Mouse (Mus musculus) neural tube, embryonic 13.5 days (tissue): ENCODE measurements at regions not wholly inside any gene's neighbourhood (a gene's known extent, or its start where the extent isn't known, plus 50 kb on each side); places are given as distances from the start of the nearest gene placed in this dataset.

Experiments used
- ATAC-seq: fragments of 200-750 bp; cut with Nextera tagmentation; 2 replicates; pipeline ENCODE4 v1.8.0; 2017; ENCODE audit warnings: low read depth, mild to moderate bottlenecking, moderate TSS enrichment, moderate library complexity
- H3K27ac ChIP-seq: fragments of 300-500 bp; sonication (generic); replicated peaks from 2 replicates; pipeline ENCODE4 v1.5.1; 2015; ENCODE audit warnings: moderate library complexity, mild to moderate bottlenecking, inconsistent platforms
- H3K27me3 ChIP-seq: fragments of 300-500 bp; sonication (generic); 2 replicates; pipeline ENCODE4 v1.6.1; 2015; ENCODE audit warnings: mild to moderate bottlenecking, inconsistent platforms
- H3K36me3 ChIP-seq: fragments of 300-500 bp; sonication (generic); 2 replicates; pipeline ENCODE4 v1.6.1; 2015; ENCODE audit warnings: mild to moderate bottlenecking, inconsistent platforms
- H3K4me1 ChIP-seq: fragments of 300-500 bp; sonication (generic); replicated peaks from 2 replicates; pipeline ENCODE4 v1.6.1; 2015; ENCODE audit warnings: inconsistent platforms
- H3K4me2 ChIP-seq: fragments of 300-500 bp; sonication (generic); 2 replicates; pipeline ENCODE4 v1.6.1; 2015; ENCODE audit warnings: inconsistent platforms, mild to moderate bottlenecking, moderate library complexity
- H3K4me3 ChIP-seq: fragments of 300-500 bp; sonication (generic); 2 replicates; pipeline ENCODE4 v1.5.1; 2015; ENCODE audit warnings: mild to moderate bottlenecking, inconsistent platforms
- H3K9ac ChIP-seq: fragments of 300-500 bp; sonication (generic); 2 replicates; pipeline ENCODE4 v1.6.1; 2015; ENCODE audit warnings: moderate library complexity, mild to moderate bottlenecking, inconsistent platforms
- H3K9me3 ChIP-seq: fragments of 300-500 bp; sonication (generic); 2 replicates; pipeline ENCODE4 v1.6.1; 2016; ENCODE audit warnings: inconsistent platforms
- WGBS: fragments of 180-500 bp; shearing (Covaris S2); methylation state at CpG from one replicate; pipeline ENCODE4 v1.1.7; 2015; 5-methylcytosine and 5-hydroxymethylcytosine counted together

DNA sequence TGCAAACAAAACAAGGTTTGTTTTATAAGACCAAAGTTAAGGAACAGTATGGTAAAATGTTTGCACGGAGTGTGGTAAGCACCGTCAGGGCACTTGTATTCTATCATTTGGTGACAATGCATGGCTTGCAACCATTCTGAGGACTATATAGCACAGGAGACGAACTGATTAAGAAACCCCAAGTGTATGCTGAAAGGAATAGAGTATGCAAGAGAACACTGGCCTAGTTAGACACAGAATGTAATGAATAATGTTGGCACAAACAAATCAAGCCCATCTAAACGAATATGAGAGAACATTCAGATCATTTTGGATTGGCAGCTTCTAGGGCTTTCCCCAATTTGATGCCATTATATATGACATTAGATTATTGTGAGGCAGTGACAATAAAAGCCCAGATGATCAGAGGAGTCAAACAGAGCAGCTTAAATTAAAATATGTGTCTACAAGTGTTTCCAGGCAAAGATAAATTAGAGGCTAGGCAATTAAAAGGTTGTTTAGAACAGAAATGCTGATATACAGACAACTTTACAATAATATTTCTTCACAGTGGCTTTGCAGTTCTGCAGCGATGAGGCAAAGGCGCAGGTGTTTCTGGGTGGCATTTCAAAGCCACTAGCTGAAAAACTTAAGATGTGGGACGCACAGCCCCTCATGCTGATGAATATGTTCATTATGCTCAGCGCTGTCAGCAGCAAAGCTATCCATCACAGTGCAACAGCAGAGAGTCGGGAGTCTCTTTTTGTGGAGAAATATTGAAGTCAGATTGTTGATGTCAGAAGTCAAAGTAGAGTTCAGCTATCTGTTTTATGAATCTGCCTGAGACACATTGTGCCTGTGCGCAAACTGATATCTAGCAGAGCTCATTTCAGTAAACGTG, 456.9 kb downstream of the Prkd1 start:
- peaks cover 19% of the 10 kb centered on the region for H3K4me1 ChIP-seq
- ATAC-seq = peak; percentile 50; the same call in 1 of the 2 replicates
- no peak overlapping the region for H3K4me2 ChIP-seq
- no peaks in the 10 kb centered on the region for H3K36me3 ChIP-seq
- WGBS = 41% methylated on average over 11 of the region's 11 CpGs
- no peak overlapping the region for H3K4me3 ChIP-seq
- no peaks in the 10 kb centered on the region for H3K9me3 ChIP-seq
- H3K27ac ChIP-seq = no peak overlapping the region
- H3K27me3 ChIP-seq = no peaks in the 10 kb centered on the region
- no peak overlapping the region for H3K9ac ChIP-seq

GRCm38 (mm10) chr12:50193501-50193900, 455.4 kb downstream of the Prkd1 start:
- ATAC-seq = no peak
- Histone ChIP-seq H3K36me3 (no peaks in the 10 kb centered on the region), H3K9ac (no peak overlapping the region), H3K27ac (no peak overlapping the region), H3K4me1 (peaks cover 19% of the 10 kb centered on the region), H3K27me3 (no peaks in the 10 kb centered on the region), H3K4me3 (no peak overlapping the region), H3K9me3 (no peaks in the 10 kb centered on the region), H3K4me2 (no peak overlapping the region)
- WGBS = 60% methylated on average over 3 of the region's 3 CpGs

DNA sequence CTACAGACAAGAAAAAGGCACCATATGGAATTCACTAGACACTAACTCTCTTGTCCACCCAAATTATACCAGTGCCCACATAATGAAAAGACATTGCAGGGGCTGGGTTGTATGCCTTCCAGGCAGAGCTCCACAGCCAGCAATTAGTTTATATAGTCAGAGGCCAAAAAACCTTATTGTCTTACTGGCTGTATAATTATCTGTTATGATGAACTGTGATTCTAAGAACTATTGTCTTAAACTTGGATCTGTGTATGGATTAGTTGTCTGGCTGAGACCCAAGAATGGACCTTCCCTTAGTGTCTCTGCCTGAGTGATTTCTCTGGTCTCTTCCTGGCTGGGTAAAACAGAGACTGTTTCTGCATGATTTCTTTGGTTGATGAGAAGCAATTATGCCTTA, 454.2 kb downstream of the Prkd1 start:
- Histone ChIP-seq H3K27ac (no peak overlapping the region), H3K27me3 (no peaks in the 10 kb centered on the region), H3K9me3 (no peaks in the 10 kb centered on the region), H3K4me1 (peaks cover 19% of the 10 kb centered on the region), H3K36me3 (no peaks in the 10 kb centered on the region), H3K4me2 (no peak overlapping the region), H3K4me3 (no peak overlapping the region), H3K9ac (no peak overlapping the region)
- ATAC-seq = no peak

DNA sequence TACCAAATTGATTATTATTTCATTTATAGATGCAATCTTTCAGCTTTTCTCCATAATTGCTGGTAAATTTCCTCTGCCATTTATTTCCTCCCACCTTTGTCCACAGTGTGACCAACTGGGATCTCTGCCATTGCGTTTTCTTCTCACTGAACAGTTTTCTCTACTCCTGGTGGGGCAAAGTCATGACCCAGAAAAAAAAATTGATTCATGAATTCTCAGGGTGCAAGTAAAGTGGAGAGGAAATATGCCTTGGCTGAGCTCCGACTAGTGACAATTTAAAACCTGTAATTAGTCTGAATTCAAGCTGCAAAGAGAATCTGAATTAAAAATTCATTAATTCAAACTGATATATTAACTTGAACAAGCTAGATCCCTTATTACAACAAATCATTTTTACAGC, 452.6 kb downstream of the Prkd1 start:
- no peak for ATAC-seq
- WGBS = 33% methylated on average over 2 of the region's 2 CpGs
- H3K9ac ChIP-seq = no peak overlapping the region
- H3K4me2 ChIP-seq = no peak overlapping the region
- peaks cover 14% of the 10 kb centered on the region for H3K4me1 ChIP-seq
- no peaks in the 10 kb centered on the region for H3K36me3 ChIP-seq
- H3K27ac ChIP-seq = no peak overlapping the region
- no peak overlapping the region for H3K4me3 ChIP-seq
- H3K27me3 ChIP-seq = no peaks in the 10 kb centered on the region
- no peaks in the 10 kb centered on the region for H3K9me3 ChIP-seq

- Histone ChIP-seq H3K27ac (no peak overlapping the region), H3K9me3 (no peaks in the 10 kb centered on the region), H3K27me3 (no peaks in the 10 kb centered on the region), H3K9ac (no peak overlapping the region), H3K36me3 (no peaks in the 10 kb centered on the region), H3K4me3 (no peak overlapping the region), H3K4me1 (no peaks in the 10 kb centered on the region), H3K4me2 (no peak overlapping the region)
- WGBS = 98% methylated on average over 1 of the region's 1 CpGs
- ATAC-seq = no peak
Measured at GRCm38 (mm10) chr12:50241139-50241538, 407.8 kb downstream of the Prkd1 start.

DNA sequence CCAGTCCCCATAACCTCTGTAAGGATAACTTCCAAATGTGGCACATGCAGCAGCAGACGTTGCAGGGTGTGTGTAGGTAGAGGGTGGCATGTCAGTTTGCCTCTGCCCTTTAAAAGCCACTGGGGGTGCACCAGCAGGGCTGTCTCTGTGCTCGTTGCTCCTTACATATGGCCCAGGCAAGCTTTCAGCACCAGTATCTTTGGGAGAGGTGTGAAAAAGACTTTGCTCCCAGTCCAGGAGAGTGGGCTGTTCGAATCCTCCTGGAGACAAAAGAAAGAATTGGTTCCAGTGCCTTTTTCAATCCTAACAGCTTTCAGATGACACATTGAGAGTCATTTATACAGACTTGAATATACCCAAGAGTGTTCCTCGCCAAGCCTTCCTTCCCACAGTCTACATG, 390.0 kb downstream of the Prkd1 start:
- 79% methylated on average over 4 of the region's 4 CpGs for WGBS
- Histone ChIP-seq H3K9ac (no peak overlapping the region), H3K36me3 (no peaks in the 10 kb centered on the region), H3K4me2 (no peak overlapping the region), H3K27ac (no peak overlapping the region), H3K4me1 (no peaks in the 10 kb centered on the region), H3K4me3 (no peak overlapping the region), H3K27me3 (no peaks in the 10 kb centered on the region), H3K9me3 (no peaks in the 10 kb centered on the region)
- no peak for ATAC-seq

- ATAC-seq = no peak
- H3K4me2 ChIP-seq = no peak overlapping the region
- 72% methylated on average over 4 of the region's 4 CpGs for WGBS
- no peaks in the 10 kb centered on the region for H3K36me3 ChIP-seq
- H3K9ac ChIP-seq = no peak overlapping the region
- no peaks in the 10 kb centered on the region for H3K4me1 ChIP-seq
- H3K9me3 ChIP-seq = no peaks in the 10 kb centered on the region
- H3K27me3 ChIP-seq = no peaks in the 10 kb centered on the region
- H3K27ac ChIP-seq = no peak overlapping the region
- H3K4me3 ChIP-seq = no peak overlapping the region
Measured at GRCm38 (mm10) chr12:50261072-50261471, 387.8 kb downstream of the Prkd1 start.

DNA sequence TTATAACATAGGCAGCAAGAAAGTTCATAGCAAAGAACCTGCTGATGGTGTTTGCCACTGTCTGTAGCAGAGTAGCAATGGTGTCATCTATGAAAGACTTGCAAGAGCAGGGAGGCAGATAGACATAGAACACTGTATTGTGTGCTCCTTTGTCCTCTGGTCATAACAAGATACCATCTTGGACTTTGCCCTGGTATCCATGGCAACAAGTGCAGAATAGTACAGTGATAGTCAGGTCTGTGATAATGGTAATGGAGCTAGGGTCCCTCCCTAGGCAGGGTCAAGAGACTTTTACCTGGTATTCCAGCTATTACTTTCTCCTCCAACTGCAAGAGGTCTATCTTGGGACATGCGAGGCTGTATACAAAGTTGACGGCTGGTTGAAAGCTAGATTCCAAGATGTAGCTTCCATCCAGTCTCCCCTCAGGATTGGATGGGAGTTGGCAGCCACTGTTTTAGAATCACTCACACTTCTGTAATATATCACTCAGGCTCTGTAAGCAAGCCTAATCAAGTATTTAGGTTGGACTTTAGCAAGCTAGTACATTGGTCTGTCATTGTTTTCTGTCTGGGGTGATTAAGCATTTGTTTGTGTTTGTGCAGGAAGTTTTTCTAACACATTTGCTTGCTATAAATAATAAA, 375.5 kb downstream of the Prkd1 start:
- 95% methylated on average over 2 of the region's 2 CpGs for WGBS
- Histone ChIP-seq H3K27ac (no peak overlapping the region), H3K9me3 (no peaks in the 10 kb centered on the region), H3K9ac (no peak overlapping the region), H3K4me1 (no peaks in the 10 kb centered on the region), H3K4me2 (no peak overlapping the region), H3K27me3 (no peaks in the 10 kb centered on the region), H3K36me3 (no peaks in the 10 kb centered on the region), H3K4me3 (no peak overlapping the region)
- ATAC-seq = no peak

GRCm38 (mm10) chr12:50281615-50282014, 367.3 kb downstream of the Prkd1 start:
- ATAC-seq = no peak
- H3K27me3 ChIP-seq = no peaks in the 10 kb centered on the region
- no peak overlapping the region for H3K9ac ChIP-seq
- no peaks in the 10 kb centered on the region for H3K4me1 ChIP-seq
- H3K4me2 ChIP-seq = no peak overlapping the region
- H3K36me3 ChIP-seq = no peaks in the 10 kb centered on the region
- H3K9me3 ChIP-seq = no peaks in the 10 kb centered on the region
- WGBS = 69% methylated on average over 1 of the region's 1 CpGs
- no peak overlapping the region for H3K4me3 ChIP-seq
- no peak overlapping the region for H3K27ac ChIP-seq
